Mouse (Mus musculus): ENCODE measurements around the gene Mogat2. TPM values are rescaled to one million over a fixed set of nuclear protein-coding genes. Genes with fewer than 3 reads are reported as not detected.

Mogat2 gene
- polyA plus RNA-seq, 1 experiment from 2014 or later, result 1.1 TPM

DNA sequence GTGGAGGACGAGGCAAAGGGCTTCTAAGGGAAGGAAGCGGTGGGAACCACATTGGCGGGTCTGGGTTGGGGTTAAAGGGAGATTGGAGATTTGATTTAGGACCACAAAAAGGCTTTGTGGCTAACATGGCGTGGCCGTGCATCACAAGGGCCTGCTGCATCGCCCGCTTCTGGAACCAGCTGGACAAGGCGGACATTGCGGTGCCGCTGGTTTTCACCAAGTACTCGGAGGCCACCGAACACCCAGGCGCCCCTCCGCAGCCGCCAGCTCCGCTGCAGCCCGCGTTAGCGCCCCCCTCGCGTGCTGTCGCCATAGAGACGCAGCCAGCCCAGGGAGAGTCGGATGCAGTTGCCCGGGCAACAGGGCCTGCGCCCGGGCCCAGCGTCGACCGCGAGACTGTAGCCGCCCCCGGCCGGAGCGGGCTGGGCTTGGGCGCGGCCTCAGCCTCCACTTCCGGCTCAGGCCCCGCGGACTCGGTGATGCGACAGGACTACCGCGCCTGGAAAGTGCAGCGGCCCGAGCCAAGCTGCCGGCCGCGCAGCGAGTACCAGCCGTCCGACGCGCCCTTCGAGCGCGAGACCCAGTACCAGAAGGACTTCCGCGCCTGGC, 29.6 kb upstream of the Mogat2 start:
- H3K4me3 ChIP-seq (ENCODE audit: low read depth, low read length), result peak overlapping the region; percentile 92
- H3K36me3 ChIP-seq (ENCODE audit: control insufficient read depth, insufficient read depth, low read length), result no peaks in the 10 kb centered on the region
- peak overlapping the region; percentile 88 for H3K9ac ChIP-seq (ENCODE audit: low read depth, low read length)
- peak overlapping the region; percentile 71 for H3K4me2 ChIP-seq (ENCODE audit: low read length)
- no peaks in the 10 kb centered on the region for H3K9me3 ChIP-seq (replicated peaks; ENCODE audit: control insufficient read depth, low read length, poor library complexity, severe bottlenecking)
- WGBS, result under 1% methylated on average over 59 of the region's 59 CpGs
- no peaks in the 10 kb centered on the region; the same call in 1 of the 2 replicates for H3K27me3 ChIP-seq (ENCODE audit: control insufficient read depth, insufficient read depth, low read depth, low read length)
- peaks cover 28% of the 10 kb centered on the region for H3K4me1 ChIP-seq (ENCODE audit: control insufficient read depth, insufficient read depth, low read length)
- peak overlapping the region; percentile 98 for H3K27ac ChIP-seq (ENCODE audit: low read length)
- ATAC-seq, result peak; percentile 90

DNA sequence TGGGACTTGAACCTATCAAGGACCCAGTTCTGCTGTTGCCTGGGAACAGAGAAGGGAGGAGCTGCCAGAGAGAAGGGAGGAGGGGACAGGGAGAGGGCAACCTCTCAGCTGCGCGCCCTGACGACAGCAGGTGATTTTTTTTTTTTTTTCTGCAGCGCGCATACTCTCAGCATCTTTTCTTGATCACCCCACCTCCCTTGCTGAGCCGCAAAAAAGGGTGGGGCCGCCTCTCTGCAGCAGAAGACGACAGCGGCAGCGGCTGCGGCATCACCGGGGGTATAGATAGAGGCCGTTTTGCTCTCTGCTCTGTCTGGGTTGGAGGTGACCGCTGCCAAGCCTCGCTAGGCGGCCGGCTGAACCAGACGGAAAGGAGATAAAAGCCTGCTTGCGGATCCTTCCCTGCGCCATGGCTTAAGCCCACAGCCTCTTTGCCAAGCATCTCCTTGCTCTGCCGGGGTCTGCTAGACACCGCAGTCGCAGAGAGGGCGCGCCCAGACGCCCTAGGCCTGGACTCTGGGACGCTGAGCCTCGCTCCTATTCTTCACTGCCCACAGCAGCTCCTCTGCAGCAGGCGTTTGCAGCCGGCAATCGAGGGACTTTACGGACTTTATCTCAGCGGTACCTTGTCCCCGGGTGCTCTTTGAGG, 29.0 kb upstream of the Mogat2 start, which contains the start of gene Map6:
Map6 (plus strand) TSS at position 197 of the 646 bp plus-strand sequence.
- Histone ChIP-seq H3K4me3 (ENCODE audit: low read depth, low read length) (peak within 1 kb of the TSS; percentile 92), H3K9me3 (replicated peaks; ENCODE audit: control insufficient read depth, low read length, poor library complexity, severe bottlenecking) (no peaks in the 10 kb centered on the region), H3K27me3 (ENCODE audit: control insufficient read depth, insufficient read depth, low read depth, low read length) (no peaks in the 10 kb centered on the region; the same call in 1 of the 2 replicates), H3K36me3 (ENCODE audit: control insufficient read depth, insufficient read depth, low read length) (no peaks in the 10 kb centered on the region), H3K27ac (ENCODE audit: low read length) (peak within 1 kb of the TSS; percentile 98), H3K9ac (ENCODE audit: low read depth, low read length) (peak within 1 kb of the TSS; percentile 88), H3K4me2 (ENCODE audit: low read length) (peak within 1 kb of the TSS; percentile 71), H3K4me1 (ENCODE audit: control insufficient read depth, insufficient read depth, low read length) (peaks cover 23% of the 10 kb centered on the region)
- ATAC-seq, result peak; percentile 78
- WGBS, result 0% methylated on average over 34 of the region's 34 CpGs

DNA sequence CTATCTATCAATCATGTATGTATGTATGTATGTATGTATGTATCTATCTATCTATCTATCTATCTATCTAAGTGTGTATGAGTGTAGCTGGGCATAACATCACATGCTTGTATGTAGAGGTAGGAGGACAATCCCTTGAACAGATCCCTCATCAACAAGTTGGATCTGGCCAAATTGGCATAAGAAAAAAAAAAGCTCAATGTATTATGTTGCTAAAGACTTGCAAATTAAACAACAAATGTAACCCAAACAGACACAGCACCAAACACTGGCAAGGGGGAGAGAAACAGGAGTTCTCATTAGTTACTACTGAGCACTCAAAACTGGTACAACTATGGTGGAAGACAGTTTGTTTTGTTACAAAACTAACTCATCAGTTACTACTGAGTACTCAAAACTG, 26.2 kb upstream of the Mogat2 start:
- Histone ChIP-seq H3K4me1 (ENCODE audit: control insufficient read depth, insufficient read depth, low read length) (peaks cover 5% of the 10 kb centered on the region; the same call in 1 of the 2 replicates), H3K27ac (ENCODE audit: low read length) (no peak overlapping the region), H3K4me3 (ENCODE audit: low read depth, low read length) (no peak overlapping the region), H3K9me3 (replicated peaks; ENCODE audit: control insufficient read depth, low read length, poor library complexity, severe bottlenecking) (no peaks in the 10 kb centered on the region), H3K4me2 (ENCODE audit: low read length) (no peak overlapping the region), H3K9ac (ENCODE audit: low read depth, low read length) (no peak overlapping the region), H3K36me3 (ENCODE audit: control insufficient read depth, insufficient read depth, low read length) (no peaks in the 10 kb centered on the region), H3K27me3 (ENCODE audit: control insufficient read depth, insufficient read depth, low read depth, low read length) (no peaks in the 10 kb centered on the region; the same call in 1 of the 2 replicates)
- ATAC-seq, result no peak

DNA sequence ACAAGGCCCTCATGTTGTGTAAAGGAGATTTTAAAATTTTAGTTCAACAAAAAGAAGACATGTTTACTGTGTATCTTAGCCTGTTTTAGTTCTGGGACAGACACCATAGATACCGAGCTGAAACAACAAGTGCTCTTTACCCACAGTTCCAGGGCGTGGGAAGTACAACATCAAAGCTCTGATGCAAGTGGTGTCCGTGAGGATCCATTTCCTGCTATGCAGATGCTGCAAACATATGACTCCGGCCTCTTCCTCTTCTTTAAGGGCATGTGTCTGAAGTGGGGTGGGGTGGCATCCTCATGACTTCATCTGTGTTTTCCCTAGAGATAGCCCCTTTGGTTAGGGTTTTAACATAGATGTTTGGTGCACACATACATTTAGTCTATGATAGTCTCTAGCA, 25.1 kb upstream of the Mogat2 start:
- H3K4me1 ChIP-seq (ENCODE audit: control insufficient read depth, insufficient read depth, low read length), result peaks cover 3% of the 10 kb centered on the region; the same call in 1 of the 2 replicates
- no peak overlapping the region for H3K4me2 ChIP-seq (ENCODE audit: low read length)
- H3K4me3 ChIP-seq (ENCODE audit: low read depth, low read length), result no peak overlapping the region
- no peak overlapping the region for H3K9ac ChIP-seq (ENCODE audit: low read depth, low read length)
- H3K9me3 ChIP-seq (replicated peaks; ENCODE audit: control insufficient read depth, low read length, poor library complexity, severe bottlenecking), result no peaks in the 10 kb centered on the region
- no peaks in the 10 kb centered on the region; the same call in 1 of the 2 replicates for H3K27me3 ChIP-seq (ENCODE audit: control insufficient read depth, insufficient read depth, low read depth, low read length)
- H3K27ac ChIP-seq (ENCODE audit: low read length), result no peak overlapping the region
- H3K36me3 ChIP-seq (ENCODE audit: control insufficient read depth, insufficient read depth, low read length), result no peaks in the 10 kb centered on the region
- ATAC-seq, result no peak
- 72% methylated on average over 4 of the region's 4 CpGs for WGBS

DNA sequence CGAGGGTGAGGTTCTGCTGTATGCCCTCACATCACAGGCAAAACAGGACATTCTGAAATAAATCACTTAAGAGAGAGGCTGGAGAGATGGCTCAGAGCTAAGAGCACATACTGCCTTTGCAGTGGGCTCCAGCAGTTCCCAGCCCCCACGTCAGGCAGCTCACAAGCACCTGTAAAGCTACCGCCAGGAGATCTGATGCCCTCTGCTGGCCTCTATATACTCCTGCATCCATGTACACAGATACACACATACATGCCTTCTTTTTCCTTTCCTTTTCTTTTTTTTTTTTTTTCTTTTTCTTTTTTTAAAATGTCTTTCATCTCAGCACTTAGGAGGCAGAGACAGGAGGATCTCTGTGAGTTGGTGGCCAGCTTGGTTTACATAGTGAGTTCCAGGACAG, 23.5 kb upstream of the Mogat2 start:
- Histone ChIP-seq H3K27me3 (ENCODE audit: control insufficient read depth, insufficient read depth, low read depth, low read length) (no peaks in the 10 kb centered on the region; the same call in 1 of the 2 replicates), H3K27ac (ENCODE audit: low read length) (no peak overlapping the region), H3K4me2 (ENCODE audit: low read length) (no peak overlapping the region), H3K9ac (ENCODE audit: low read depth, low read length) (no peak overlapping the region), H3K36me3 (ENCODE audit: control insufficient read depth, insufficient read depth, low read length) (no peaks in the 10 kb centered on the region), H3K4me3 (ENCODE audit: low read depth, low read length) (no peak overlapping the region), H3K4me1 (ENCODE audit: control insufficient read depth, insufficient read depth, low read length) (peaks cover 1% of the 10 kb centered on the region; the same call in 1 of the 2 replicates), H3K9me3 (replicated peaks; ENCODE audit: control insufficient read depth, low read length, poor library complexity, severe bottlenecking) (no peaks in the 10 kb centered on the region)
- 58% methylated on average over 3 of the region's 3 CpGs for WGBS
- ATAC-seq, result no peak

DNA sequence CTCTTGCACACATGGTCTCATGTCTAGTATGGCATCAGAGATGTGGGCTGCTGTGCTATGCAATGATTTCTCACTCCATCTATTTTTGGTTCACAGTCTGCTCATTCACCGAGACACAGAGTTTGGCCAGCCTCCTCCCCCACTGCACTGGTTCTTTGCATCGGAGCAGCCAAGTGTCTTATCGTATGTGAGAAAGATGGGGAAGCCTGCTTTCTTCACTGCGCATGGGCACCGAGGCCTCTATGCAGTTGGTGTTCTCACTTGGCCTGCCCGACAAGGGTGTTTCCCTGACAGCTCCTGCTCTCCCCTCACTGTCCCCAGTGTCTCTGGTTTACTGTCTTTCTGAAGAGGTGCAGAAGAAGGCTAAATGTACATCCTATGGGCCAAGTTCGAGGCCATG, 16.6 kb upstream of the Mogat2 start:
- Histone ChIP-seq H3K9me3 (replicated peaks; ENCODE audit: control insufficient read depth, low read length, poor library complexity, severe bottlenecking) (no peaks in the 10 kb centered on the region), H3K4me3 (ENCODE audit: low read depth, low read length) (no peak overlapping the region), H3K36me3 (ENCODE audit: control insufficient read depth, insufficient read depth, low read length) (no peaks in the 10 kb centered on the region), H3K4me1 (ENCODE audit: control insufficient read depth, insufficient read depth, low read length) (no peaks in the 10 kb centered on the region), H3K4me2 (ENCODE audit: low read length) (no peak overlapping the region), H3K27ac (ENCODE audit: low read length) (no peak overlapping the region), H3K9ac (ENCODE audit: low read depth, low read length) (no peak overlapping the region), H3K27me3 (ENCODE audit: control insufficient read depth, insufficient read depth, low read depth, low read length) (no peaks in the 10 kb centered on the region)
- no peak for ATAC-seq
- WGBS, result 91% methylated on average over 7 of the region's 7 CpGs

DNA sequence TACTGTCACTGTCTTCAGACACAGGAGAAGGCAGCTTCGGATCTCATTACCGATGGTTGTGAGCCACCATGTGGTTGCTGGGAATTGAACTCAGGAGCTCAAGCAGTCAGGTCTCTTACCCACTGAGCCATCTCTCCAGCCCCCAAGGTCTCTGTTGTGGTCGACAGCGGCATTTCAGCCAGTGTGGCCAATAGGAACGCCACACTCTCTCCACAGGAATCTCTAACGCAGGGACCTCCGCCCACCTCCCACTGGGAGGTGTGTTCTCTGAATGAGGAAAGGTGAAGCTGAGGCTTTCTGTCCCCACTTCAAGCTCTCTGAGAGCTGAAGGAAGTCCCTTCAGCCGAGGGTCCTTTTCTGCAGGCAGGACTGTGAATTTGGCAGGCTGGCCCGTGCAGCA, 12.0 kb upstream of the Mogat2 start:
- H3K4me2 ChIP-seq (ENCODE audit: low read length), result no peak overlapping the region
- WGBS, result 31% methylated on average over 9 of the region's 9 CpGs
- H3K27me3 ChIP-seq (ENCODE audit: control insufficient read depth, insufficient read depth, low read depth, low read length), result no peaks in the 10 kb centered on the region; the same call in 1 of the 2 replicates
- no peaks in the 10 kb centered on the region for H3K9me3 ChIP-seq (replicated peaks; ENCODE audit: control insufficient read depth, low read length, poor library complexity, severe bottlenecking)
- no peak overlapping the region for H3K27ac ChIP-seq (ENCODE audit: low read length)
- no peak for ATAC-seq
- H3K36me3 ChIP-seq (ENCODE audit: control insufficient read depth, insufficient read depth, low read length), result no peaks in the 10 kb centered on the region
- H3K4me1 ChIP-seq (ENCODE audit: control insufficient read depth, insufficient read depth, low read length), result peaks cover 3% of the 10 kb centered on the region; the same call in 1 of the 2 replicates
- no peak overlapping the region for H3K9ac ChIP-seq (ENCODE audit: low read depth, low read length)
- H3K4me3 ChIP-seq (ENCODE audit: low read depth, low read length), result no peak overlapping the region

DNA sequence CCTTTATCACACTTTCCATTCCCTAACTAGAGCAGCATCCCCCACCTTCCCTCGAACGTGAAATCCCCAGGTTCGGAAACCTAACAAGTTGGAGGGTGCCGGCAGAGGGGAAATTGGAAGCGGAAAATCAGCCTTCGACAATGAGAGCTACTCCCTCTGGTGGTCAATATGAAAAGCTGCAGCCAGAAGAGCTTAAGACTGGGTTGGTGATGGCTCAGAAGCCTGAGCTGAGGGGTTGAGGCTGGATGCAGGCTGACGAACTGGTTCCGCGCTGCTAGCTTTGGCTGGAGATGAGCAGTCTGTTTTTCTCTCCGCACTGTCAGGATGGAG, 11.1 kb upstream of the Mogat2 start:
- peak; percentile 82 for ATAC-seq
- Histone ChIP-seq H3K9ac (ENCODE audit: low read depth, low read length) (no peak overlapping the region), H3K4me1 (ENCODE audit: control insufficient read depth, insufficient read depth, low read length) (peaks cover 3% of the 10 kb centered on the region; the same call in 1 of the 2 replicates), H3K27ac (ENCODE audit: low read length) (no peak overlapping the region), H3K36me3 (ENCODE audit: control insufficient read depth, insufficient read depth, low read length) (no peaks in the 10 kb centered on the region), H3K4me2 (ENCODE audit: low read length) (peak overlapping the region; percentile 66), H3K27me3 (ENCODE audit: control insufficient read depth, insufficient read depth, low read depth, low read length) (no peaks in the 10 kb centered on the region; the same call in 1 of the 2 replicates), H3K4me3 (ENCODE audit: low read depth, low read length) (peak overlapping the region; percentile 37; the same call in 1 of the 2 replicates), H3K9me3 (replicated peaks; ENCODE audit: control insufficient read depth, low read length, poor library complexity, severe bottlenecking) (no peaks in the 10 kb centered on the region)
- under 1% methylated on average over 10 of the region's 10 CpGs for whole genome bisulfite sequencing

DNA sequence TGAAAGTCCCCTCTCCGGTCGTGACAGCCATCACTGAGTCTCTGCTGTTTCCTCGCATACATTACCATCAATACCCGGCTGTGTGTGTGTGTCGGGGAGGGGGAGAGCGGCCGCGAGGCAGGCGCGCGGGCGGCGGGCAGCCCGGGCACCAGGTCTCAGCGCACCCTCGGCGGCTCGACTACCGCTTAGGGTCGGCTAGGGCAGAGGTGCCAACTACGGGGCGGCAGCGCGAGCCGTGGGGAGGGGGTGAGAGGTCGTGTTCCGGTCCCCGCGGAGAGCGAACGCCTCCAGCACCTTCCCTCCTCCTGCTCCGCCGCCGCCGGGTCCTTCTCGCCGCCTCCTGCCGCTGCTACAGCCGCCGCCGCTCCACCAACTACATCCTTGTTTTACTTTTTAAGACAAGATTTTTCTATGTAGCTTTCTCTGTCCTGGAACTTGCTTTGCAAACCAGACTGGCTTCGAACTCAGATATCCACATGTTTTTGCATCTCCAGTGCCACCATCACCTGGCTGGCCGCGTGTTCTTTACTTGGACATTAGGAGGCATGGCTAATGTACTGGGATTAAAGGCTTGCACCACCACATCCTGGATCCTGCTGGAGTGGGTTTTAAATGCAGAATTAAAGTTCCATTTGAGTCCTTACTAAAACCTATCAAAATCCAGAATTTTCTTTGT, 10.6 kb upstream of the Mogat2 start:
- under 1% methylated on average over 36 of the region's 44 CpGs for WGBS
- Histone ChIP-seq H3K9ac (ENCODE audit: low read depth, low read length) (peak overlapping the region; percentile 33; the same call in 1 of the 2 replicates), H3K27me3 (ENCODE audit: control insufficient read depth, insufficient read depth, low read depth, low read length) (no peaks in the 10 kb centered on the region; the same call in 1 of the 2 replicates), H3K4me3 (ENCODE audit: low read depth, low read length) (peak overlapping the region; percentile 37), H3K36me3 (ENCODE audit: control insufficient read depth, insufficient read depth, low read length) (no peaks in the 10 kb centered on the region), H3K9me3 (replicated peaks; ENCODE audit: control insufficient read depth, low read length, poor library complexity, severe bottlenecking) (no peaks in the 10 kb centered on the region), H3K27ac (ENCODE audit: low read length) (no peak overlapping the region), H3K4me2 (ENCODE audit: low read length) (peak overlapping the region; percentile 66), H3K4me1 (ENCODE audit: control insufficient read depth, insufficient read depth, low read length) (peaks cover 3% of the 10 kb centered on the region; the same call in 1 of the 2 replicates)
- peak; percentile 62 for ATAC-seq

Measured in midbrain, embryonic 16.5 days (tissue).